Mouse (Mus musculus): ENCODE data around the gene Gm28047.

- TF ChIP-seq CTCF (IDR thresholded peaks at IDR 0.05; ENCODE audit: borderline replicate concordance, insufficient read depth, low read depth, low read length): no peak
- TF ChIP-seq POLR2A (IDR thresholded peaks at IDR 0.05; ENCODE audit: borderline replicate concordance, insufficient read depth, low read length): peak; percentile 98
These were observed 107.3 kb downstream of the Gm28047 start for GRCm38 (mm10) chr15:102517631-102517975.
